Comparison of ENCODE assay signal across 9 mouse cellular contexts in genomic region chr1:155038631-155039625, GRCm38 (mm10).
DNase-seq lines count a peak whose midpoint lies in the region; ATAC-seq and TF ChIP-seq lines count a peak whose summit lies in the region.
"Had no signal": no experiment of that assay in that cellular context is flagged by ENCODE, and none has a peak within 500 bp of the region (broad histone marks: within the 10 kb centered on the region; RNA-seq: fewer than 3 reads in every experiment).

No protein-coding gene starts in this region.

- DNase-seq in hindbrain, embryonic 10.5 days (ENCODE audit: low spot score) = no peak
- DNase-seq in MEL (ENCODE audit: low read depth, low spot score) (peak; percentile 95), MN1 (ENCODE audit: low spot score) (no peak)
- DNase-seq in liver, postnatal 0 days = peak; percentile 51
- no peak for DNase-seq in thymus, postnatal 10 days (ENCODE audit: low spot score in 2 of 2)
- DNase-seq in left cerebral cortex, adult 18-20 months (ENCODE audit: low spot score in 2 of 2) = no peak

- no peaks in the 10 kb centered on the region for H3K79me2 ChIP-seq in MEL (ENCODE audit: control insufficient read depth, insufficient read depth, low read length, poor library complexity)

- H3K4me3 ChIP-seq in hindbrain, embryonic 10.5 days = no peak overlapping the region
- H3K4me3 ChIP-seq in hindbrain, embryonic 13.5 days = no peak overlapping the region
- H3K4me3 ChIP-seq in MEL (ENCODE audit: control insufficient read depth in 1 of 2, insufficient read depth in 1 of 2, low read depth in 2 of 2, low read length in 2 of 2) = peak overlapping the region in 1 of 2 experiments; percentile 1; a peak in 1 of 4 replicates
- H3K4me3 ChIP-seq in embryonic fibroblast, embryonic 13.5 days (ENCODE audit: insufficient read depth, low read length) = no peak overlapping the region
- no peak overlapping the region for H3K4me3 ChIP-seq in liver, postnatal 0 days (ENCODE audit: low read depth, low read length)
- H3K4me3 ChIP-seq: midbrain, embryonic 10.5 days had no signal

- no peak for ATAC-seq in hindbrain, embryonic 13.5 days (ENCODE audit: low FRiP score)
- peak; percentile 98 for ATAC-seq in liver, postnatal 0 days

- no peaks in the 10 kb centered on the region for H3K36me3 ChIP-seq in hindbrain, embryonic 10.5 days
- no peaks in the 10 kb centered on the region for H3K36me3 ChIP-seq in hindbrain, embryonic 13.5 days
- peaks cover 0 to 20% of the 10 kb centered on the region in 2 experiments; a peak in 2 of 4 replicates for H3K36me3 ChIP-seq in MEL (ENCODE audit: control insufficient read depth in 1 of 2, insufficient read depth in 2 of 2, low read length in 2 of 2)
- H3K36me3 ChIP-seq in liver, postnatal 0 days (replicated peaks; ENCODE audit: insufficient read depth, low read length) = no peaks in the 10 kb centered on the region
- H3K36me3 ChIP-seq: midbrain, embryonic 10.5 days had no signal

- no peaks in the 10 kb centered on the region; the same call in 1 of the 2 replicates for H3K27me3 ChIP-seq in hindbrain, embryonic 10.5 days (ENCODE audit: insufficient read depth, poor library complexity, severe bottlenecking)
- H3K27me3 ChIP-seq in hindbrain, embryonic 13.5 days = no peaks in the 10 kb centered on the region
- no peaks in the 10 kb centered on the region for H3K27me3 ChIP-seq in MEL (ENCODE audit: control insufficient read depth in 1 of 2, insufficient read depth in 2 of 2, low read length in 2 of 2)
- no peaks in the 10 kb centered on the region for H3K27me3 ChIP-seq in liver, postnatal 0 days (ENCODE audit: insufficient read depth, low read length)

- no peak overlapping the region for H3K4me2 ChIP-seq in hindbrain, embryonic 13.5 days
- peak overlapping the region; percentile 54 for H3K4me2 ChIP-seq in liver, postnatal 0 days (ENCODE audit: low read depth, low read length)

- H3K4me1 ChIP-seq in hindbrain, embryonic 10.5 days (replicated peaks) = peaks cover 27% of the 10 kb centered on the region
- H3K4me1 ChIP-seq in hindbrain, embryonic 13.5 days (replicated peaks) = peaks cover 5% of the 10 kb centered on the region
- peaks cover 5 to 23% of the 10 kb centered on the region in 2 experiments for H3K4me1 ChIP-seq in MEL (ENCODE audit: control insufficient read depth in 1 of 2, insufficient read depth in 2 of 2, low read length in 2 of 2)
- H3K4me1 ChIP-seq in embryonic fibroblast, embryonic 13.5 days (ENCODE audit: control insufficient read depth, insufficient read depth, low read length) = peaks cover 13% of the 10 kb centered on the region
- peaks cover 29% of the 10 kb centered on the region for H3K4me1 ChIP-seq in liver, postnatal 0 days (ENCODE audit: insufficient read depth)

- TF ChIP-seq POLR2A in MEL (IDR thresholded peaks at IDR 0.05; ENCODE audit: control insufficient read depth in 1 of 2, insufficient read depth in 1 of 2, low read depth in 1 of 2, low read length in 2 of 2, poor library complexity in 1 of 2) = no peak
- TF ChIP-seq POLR2A in embryonic fibroblast, embryonic 13.5 days (IDR thresholded peaks at IDR 0.05; ENCODE audit: low read depth, low read length) = no peak

- WGBS in hindbrain, embryonic 10.5 days = 68% methylated on average over 11 of the region's 11 CpGs
- WGBS in hindbrain, embryonic 13.5 days = 76% methylated on average over 11 of the region's 11 CpGs
- WGBS in liver, postnatal 0 days (ENCODE audit: insufficient replicate concordance) = 30% methylated on average over 11 of the region's 11 CpGs

- TF ChIP-seq RAD21 in MEL (IDR thresholded peaks at IDR 0.05; ENCODE audit: low read depth, low read length) = no peak

- TF ChIP-seq EP300 in MEL (IDR thresholded peaks at IDR 0.05; ENCODE audit: low read depth in 1 of 2, low read length in 2 of 2) = peak; percentile 96
- TF ChIP-seq EP300 in liver, postnatal 0 days (IDR thresholded peaks at IDR 0.05; ENCODE audit: low read depth) = peak; percentile 95

- peak overlapping the region; percentile 35; the same call in 1 of the 2 replicates for H3K27ac ChIP-seq in hindbrain, embryonic 10.5 days
- H3K27ac ChIP-seq in hindbrain, embryonic 13.5 days = no peak overlapping the region
- H3K27ac ChIP-seq in MEL (ENCODE audit: control insufficient read depth, low read depth, low read length) = peak overlapping the region; percentile 67
- H3K27ac ChIP-seq in embryonic fibroblast, embryonic 13.5 days (ENCODE audit: insufficient read depth, low read length) = peak overlapping the region; percentile 8; the same call in 1 of the 2 replicates
- H3K27ac ChIP-seq in liver, postnatal 0 days (ENCODE audit: low read depth) = peak overlapping the region; percentile 77

- no peaks in the 10 kb centered on the region for H3K9me3 ChIP-seq in hindbrain, embryonic 10.5 days
- no peaks in the 10 kb centered on the region for H3K9me3 ChIP-seq in hindbrain, embryonic 13.5 days
- no peaks in the 10 kb centered on the region for H3K9me3 ChIP-seq in MEL (replicated peaks; ENCODE audit: insufficient read depth, low read length)
- H3K9me3 ChIP-seq in liver, postnatal 0 days (ENCODE audit: low read length) = no peaks in the 10 kb centered on the region
- H3K9me3 ChIP-seq: midbrain, embryonic 10.5 days had no signal

- TF ChIP-seq CTCF in MEL (IDR thresholded peaks at IDR 0.05 in 2 of 3, conservative IDR thresholded peaks at IDR 0.05 in 1 of 3; ENCODE audit: control insufficient read depth in 1 of 3, insufficient read depth in 1 of 3, low read depth in 2 of 3, low read length in 3 of 3, poor library complexity in 1 of 3, severe bottlenecking in 1 of 3) = no peak
- TF ChIP-seq CTCF in embryonic fibroblast, embryonic 13.5 days (IDR thresholded peaks at IDR 0.05; ENCODE audit: borderline replicate concordance, insufficient read depth, low read length) = no peak
- TF ChIP-seq CTCF in liver, postnatal 0 days (IDR thresholded peaks at IDR 0.05; ENCODE audit: low read depth) = no peak

- no peak overlapping the region for H3K9ac ChIP-seq in hindbrain, embryonic 13.5 days
- H3K9ac ChIP-seq in MEL (ENCODE audit: control insufficient read depth, low read depth, low read length, poor library complexity, severe bottlenecking) = no peak overlapping the region; the same call in 1 of the 2 replicates
- H3K9ac ChIP-seq in liver, postnatal 0 days (replicated peaks) = peak overlapping the region; percentile 22; the same call in 1 of the 2 replicates

TF ChIP-seq in MEL, 35 proteins besides CTCF, POLR2A, EP300 and RAD21 (continues in another document):
- peak; percentile 63; the same call in 1 of the 2 replicates for TF ChIP-seq MAZ (IDR thresholded peaks at IDR 0.05; ENCODE audit: low read depth, low read length)
- no peak; the same call in 1 of the 2 replicates for TF ChIP-seq MAFK (IDR thresholded peaks at IDR 0.05; ENCODE audit: borderline replicate concordance, low read depth, low read length)
- no peak for TF ChIP-seq POLR2AphosphoS5 (IDR thresholded peaks at IDR 0.05; ENCODE audit: borderline replicate concordance, low read depth, low read length)
- no peak for TF ChIP-seq GABPA (IDR thresholded peaks at IDR 0.05; ENCODE audit: low read depth, low read length)
- TF ChIP-seq USF1 (IDR thresholded peaks at IDR 0.05; ENCODE audit: low read depth, low read length) = peak; percentile 98
- peak; percentile 91 for TF ChIP-seq SIN3A (IDR thresholded peaks at IDR 0.05; ENCODE audit: low read length)
- TF ChIP-seq ELF1 (IDR thresholded peaks at IDR 0.05; ENCODE audit: low read depth, low read length) = peak; percentile 73
- TF ChIP-seq JUND (IDR thresholded peaks at IDR 0.05; ENCODE audit: low read depth, low read length) = no peak
- no peak for TF ChIP-seq ZC3H11A (IDR thresholded peaks at IDR 0.05; ENCODE audit: low read depth, low read length)
- no peak for TF ChIP-seq ZMIZ1 (IDR thresholded peaks at IDR 0.05; ENCODE audit: low read depth, low read length)
- TF ChIP-seq TCF12 (IDR thresholded peaks at IDR 0.05; ENCODE audit: low read depth, low read length) = peak; percentile 99
- no peak for TF ChIP-seq NELFE (IDR thresholded peaks at IDR 0.05; ENCODE audit: low read depth, low read length)
- TF ChIP-seq GATA1 (IDR thresholded peaks at IDR 0.05; ENCODE audit: low read depth, low read length) = peak; percentile 99
- TF ChIP-seq MYB (IDR thresholded peaks at IDR 0.05; ENCODE audit: low read depth, low read length) = no peak
- peak; percentile 96 for TF ChIP-seq ETS1 (IDR thresholded peaks at IDR 0.05; ENCODE audit: low read depth, low read length)
- TF ChIP-seq MEF2A (IDR thresholded peaks at IDR 0.05; ENCODE audit: extremely low read depth, insufficient replicate concordance, low read depth, low read length, poor library complexity, severe bottlenecking) = no peak
- no peak for TF ChIP-seq SMC3 (IDR thresholded peaks at IDR 0.05; ENCODE audit: low read depth, low read length)
- peak; percentile 89 for TF ChIP-seq MYC (IDR thresholded peaks at IDR 0.05; ENCODE audit: low read depth, low read length)
- peak; percentile 97 for TF ChIP-seq TAL1 (IDR thresholded peaks at IDR 0.05; ENCODE audit: low read length)
- peak; percentile 85 for TF ChIP-seq MXI1 (IDR thresholded peaks at IDR 0.05; ENCODE audit: low read depth, low read length)
- peak; percentile 96 for TF ChIP-seq MAX (IDR thresholded peaks at IDR 0.05; ENCODE audit: low read length)
- TF ChIP-seq KAT2A (conservative IDR thresholded peaks at IDR 0.05; ENCODE audit: low read depth, low read length) = no peak
- no peak for TF ChIP-seq E2F4 (IDR thresholded peaks at IDR 0.05; ENCODE audit: borderline replicate concordance, low read depth, low read length)
- TF ChIP-seq TBP (IDR thresholded peaks at IDR 0.05; ENCODE audit: low read depth, low read length) = peak; percentile 28; the same call in 1 of the 2 replicates
- TF ChIP-seq UBTF (IDR thresholded peaks at IDR 0.05; ENCODE audit: borderline replicate concordance, insufficient read depth, low read depth, low read length) = no peak
- peak; percentile 64 for TF ChIP-seq HCFC1 (IDR thresholded peaks at IDR 0.05; ENCODE audit: low read depth, low read length)
- peak; percentile 47 to 87; a peak in 3 of 4 replicates for TF ChIP-seq USF2 (IDR thresholded peaks at IDR 0.05; ENCODE audit: borderline replicate concordance in 1 of 2, insufficient read depth in 1 of 2, low read depth in 1 of 2, low read length in 2 of 2)
- TF ChIP-seq NRF1 (IDR thresholded peaks at IDR 0.05; ENCODE audit: insufficient read depth, low read depth, low read length, poor library complexity, severe bottlenecking) = no peak
- no peak for TF ChIP-seq CHD2 (IDR thresholded peaks at IDR 0.05; ENCODE audit: low read length)
- no peak for TF ChIP-seq ZNF384 (IDR thresholded peaks at IDR 0.05; ENCODE audit: low read depth, low read length)
- TF ChIP-seq BHLHE40 (IDR thresholded peaks at IDR 0.05; ENCODE audit: borderline replicate concordance, low read depth, low read length) = peak; percentile 100
- no peak for TF ChIP-seq POLR2AphosphoS2 (IDR thresholded peaks at IDR 0.05; ENCODE audit: low read length)
- TF ChIP-seq RCOR1 (IDR thresholded peaks at IDR 0.05; ENCODE audit: low read depth, low read length) = peak; percentile 94

Comparison
In these comparisons a context has a peak if more than half of its experiments do, and no peak if none do; other contexts are left out.
1. DNase-seq: peak in MEL (single experiment) and liver, postnatal 0 days (single experiment); none in hindbrain, embryonic 10.5 days (single experiment), MN1 (single experiment), thymus, postnatal 10 days (0 of 2) and left cerebral cortex, adult 18-20 months (0 of 2).